Mouse (Mus musculus) G1E (cell line): ENCODE measurements around the gene Hoxc5. TPM values are rescaled to one million over a fixed set of nuclear protein-coding genes. Genes with fewer than 3 reads are reported as not detected.

Experiments used
- ATAC-seq: 2 replicates; pipeline ENCODE4 v1.8.0; 2016; ENCODE audit warnings: mild to moderate bottlenecking; ENCODE audit not compliant: insufficient number of reproducible peaks, poor library complexity, low FRiP score, severe bottlenecking; ENCODE audit errors: extremely low read depth
- DNase-seq: peaks from one replicate; pipeline ENCODE4 v3.0.0; 2012; ENCODE audit warnings: low spot score
- H3K27me3 ChIP-seq: 2 replicates; pipeline ENCODE4 v1.6.1; 2012; ENCODE audit warnings: mild to moderate bottlenecking, low read length, inconsistent platforms; ENCODE audit not compliant: insufficient read depth
- H3K36me3 ChIP-seq: replicated peaks from 2 replicates; pipeline ENCODE3; 2012; ENCODE audit warnings: mild to moderate bottlenecking, inconsistent platforms
- H3K4me1 ChIP-seq: 2 replicates; pipeline ENCODE4 v1.6.1; 2012; ENCODE audit warnings: low read depth, low read length, inconsistent platforms, mixed read lengths; ENCODE audit not compliant: insufficient read depth
- H3K4me3 ChIP-seq: 2 replicates; pipeline ENCODE4 v1.5.1; 2012; ENCODE audit warnings: low read depth, mild to moderate bottlenecking, inconsistent platforms, low read length, moderate library complexity, mixed read lengths
- H3K9me3 ChIP-seq: replicated peaks from 2 replicates; pipeline ENCODE4 v1.6.1; 2012; ENCODE audit warnings: inconsistent platforms
- CTCF ChIP-seq: IDR thresholded peaks from 2 replicates; pipeline ENCODE4 v1.5.1; 2012; ENCODE audit warnings: low read depth, low read length, inconsistent platforms, mixed read lengths
- GATA1 ChIP-seq: IDR thresholded peaks from 2 replicates; pipeline ENCODE4 v1.6.1; 2012; ENCODE audit warnings: borderline replicate concordance, low read length, inconsistent platforms, mixed read lengths
- GATA2 ChIP-seq: IDR thresholded peaks from 2 replicates; pipeline ENCODE4 v1.6.1; 2012; ENCODE audit warnings: low read depth, low read length, inconsistent platforms, borderline replicate concordance
- POLR2AphosphoS5 ChIP-seq: IDR thresholded peaks from 2 replicates; pipeline ENCODE4 v1.6.1; 2012; ENCODE audit warnings: low read depth, low read length, inconsistent platforms; ENCODE audit not compliant: insufficient replicate concordance
- TAL1 ChIP-seq: conservative IDR thresholded peaks from 2 replicates; pipeline ENCODE4 v1.6.1; 2012; ENCODE audit warnings: low read depth, low read length, inconsistent platforms, mixed read lengths
- polyA plus RNA-seq: library from polyadenylated mRNA; stranded (reverse); fragments of >175 nt; gene quantifications from 2 replicates; pipeline ENCODE4 v1.2.3, GENCODE M21; 2012
- total RNA-seq, 2 experiments: library from RNA; stranded (forward) in 1 of 2; stranded (reverse) in 1 of 2; fragments of 200-1000 nt in 1 of 2; fragments of >200 nt in 1 of 2; fragmentation: Nextera tagmentation in 1 of 2; gene quantifications; 2 replicates each; pipeline ENCODE4 v1.2.3; 2014 to 2017

Hoxc5 gene
- total and polyA plus RNA-seq, 3 experiments: 9.1 to 19.8 (median 12.4) TPM

DNA sequence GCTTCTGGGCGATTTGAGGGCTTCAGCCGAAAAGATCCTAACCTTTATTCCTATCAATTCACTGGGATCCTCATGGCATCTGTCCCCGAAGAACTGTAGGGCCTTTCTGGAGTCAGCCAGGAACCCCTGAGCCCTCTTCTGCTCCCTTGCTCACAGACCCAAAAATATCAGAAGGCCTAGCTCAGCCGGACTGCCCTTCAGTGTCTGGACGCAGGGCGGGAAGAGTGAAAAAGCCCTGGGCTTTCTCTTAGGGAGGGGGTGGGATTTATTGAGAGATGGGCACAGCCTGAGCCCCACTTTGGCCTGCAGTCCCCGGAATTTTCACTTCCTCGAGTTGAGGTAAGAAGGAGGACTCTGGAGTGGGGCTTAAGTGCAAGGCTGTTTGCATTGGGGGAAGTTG is 4.0 kb upstream of the Hoxc5 start:
- H3K4me3 ChIP-seq: no peak overlapping the region
- H3K27me3 ChIP-seq: peaks cover 88% of the 10 kb centered on the region
- H3K9me3 ChIP-seq: no peaks in the 10 kb centered on the region
- ATAC-seq (no peak), DNase-seq (no peak)
- peaks cover 44% of the 10 kb centered on the region for H3K4me1 ChIP-seq
- no peaks in the 10 kb centered on the region for H3K36me3 ChIP-seq
- TF ChIP-seq GATA1 (no peak), TAL1 (no peak), GATA2 (no peak), POLR2AphosphoS5 (no peak)

- peaks cover 87% of the 10 kb centered on the region for H3K27me3 ChIP-seq
Observed at GRCm38 (mm10) chr15:102963671-102964640, 3.3 kb upstream of the Hoxc5 start.

DNA sequence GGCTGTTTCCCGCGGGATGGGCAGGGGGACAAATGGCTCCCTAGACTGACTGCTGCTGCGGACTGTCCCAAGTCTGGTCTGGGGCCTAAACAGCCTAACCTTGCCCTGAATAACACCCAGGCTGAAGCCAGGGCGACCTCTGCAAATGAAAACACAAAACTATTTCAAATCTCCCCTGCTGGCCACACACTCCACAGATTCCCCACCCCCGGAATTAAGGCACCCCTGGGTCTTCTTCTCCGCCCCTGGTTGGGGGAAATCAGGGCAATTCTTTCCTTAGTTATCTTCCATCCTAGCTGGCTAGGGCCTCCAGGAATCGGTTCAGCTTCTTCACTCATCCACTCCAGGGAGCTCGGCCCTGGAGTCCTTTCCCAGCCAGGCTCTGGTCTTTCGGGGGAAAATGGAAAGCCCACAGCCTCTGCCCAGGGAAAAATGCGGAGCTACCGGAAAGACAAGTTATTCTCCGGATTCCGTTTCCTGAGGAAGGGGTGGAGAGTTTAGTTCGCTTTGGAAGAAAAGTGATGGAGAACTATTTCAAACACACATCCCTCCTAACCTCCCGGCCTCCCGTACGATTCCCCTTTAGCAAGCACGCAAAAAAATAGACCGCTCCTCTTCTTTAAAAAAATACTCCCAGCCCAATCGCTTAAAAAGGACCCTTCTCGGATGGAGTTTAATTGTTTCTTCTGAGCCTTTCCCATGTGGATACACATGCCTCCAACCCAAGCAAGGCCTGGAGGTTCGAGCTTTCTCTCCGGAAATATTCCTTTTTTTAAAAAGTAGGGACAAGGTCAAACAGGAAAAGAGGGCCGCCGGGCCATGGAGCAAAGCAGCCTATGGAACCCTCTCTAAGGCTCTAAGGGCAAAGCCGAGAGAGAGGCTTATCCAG is 2.0 kb upstream of the Hoxc5 start:
- H3K27me3 ChIP-seq: peaks cover 91% of the 10 kb centered on the region
- H3K4me1 ChIP-seq: peaks cover 39% of the 10 kb centered on the region
- H3K9me3 ChIP-seq: no peaks in the 10 kb centered on the region
- H3K36me3 ChIP-seq: no peaks in the 10 kb centered on the region
- no peak overlapping the region for H3K4me3 ChIP-seq
- DNase-seq: no peak
- no peak for ATAC-seq
- TF ChIP-seq TAL1: no peak
- TF ChIP-seq GATA1: no peak
- TF ChIP-seq GATA2: no peak
- no peak for TF ChIP-seq CTCF
- no peak for TF ChIP-seq POLR2AphosphoS5

More at GRCm38 (mm10) chr15:102963671-102964640, 3.3 kb upstream of the Hoxc5 start:
- peak overlapping the region; percentile 66; the same call in 1 of the 2 replicates for H3K4me3 ChIP-seq
- no peak for ATAC-seq
- no peak for TF ChIP-seq POLR2AphosphoS5
- no peak for TF ChIP-seq GATA1
- TF ChIP-seq CTCF: no peak
- no peak for TF ChIP-seq GATA2
- DNase-seq: no peak
- H3K36me3 ChIP-seq: no peaks in the 10 kb centered on the region
- peaks cover 44% of the 10 kb centered on the region for H3K4me1 ChIP-seq
- H3K9me3 ChIP-seq: no peaks in the 10 kb centered on the region

DNA sequence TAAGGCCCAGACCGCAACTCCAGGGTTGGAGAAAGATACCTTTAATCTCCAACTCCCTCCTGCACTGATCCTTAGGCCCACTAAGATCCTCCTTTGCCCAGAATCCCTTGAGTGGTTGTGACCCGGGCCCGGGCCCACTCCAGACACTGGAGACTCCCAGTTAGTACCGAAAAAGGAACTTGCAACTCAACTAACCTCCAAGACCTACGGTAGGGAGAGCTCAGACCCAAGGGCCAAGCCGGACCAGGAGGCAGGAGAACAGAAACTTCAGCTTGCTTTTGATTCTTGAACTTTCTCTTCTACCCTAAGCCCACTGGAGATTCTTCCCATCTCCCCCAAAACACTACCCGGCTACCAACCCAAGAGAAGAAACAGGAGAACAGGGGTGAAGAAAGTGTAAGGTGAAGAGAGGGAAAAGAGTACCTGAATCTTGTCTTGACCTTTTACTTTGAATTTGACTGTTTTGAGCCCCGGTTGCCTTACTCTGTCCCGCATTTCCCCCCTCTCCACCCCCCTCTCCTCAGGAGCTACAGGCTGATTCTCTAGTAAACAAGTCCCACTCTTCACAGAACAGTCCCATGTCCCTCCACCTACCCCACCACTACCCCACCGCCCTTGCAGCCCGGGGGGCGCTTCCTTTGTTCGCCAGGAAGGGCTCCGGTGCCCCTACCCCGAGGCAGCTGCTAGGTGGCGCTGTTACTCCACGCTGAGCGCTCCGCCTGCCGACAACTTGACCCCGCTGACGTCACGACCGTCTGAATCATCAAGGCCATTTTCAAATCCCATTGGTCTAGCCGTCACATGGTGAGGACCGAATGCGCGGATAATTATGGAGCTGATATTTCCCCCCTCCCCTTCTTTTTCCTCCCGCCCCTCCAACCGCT is 1.1 kb upstream of the Hoxc5 start:
- DNase-seq: peak; percentile 89
- no peaks in the 10 kb centered on the region for H3K36me3 ChIP-seq
- peaks cover 92% of the 10 kb centered on the region for H3K27me3 ChIP-seq
- peak overlapping the region; percentile 65; the same call in 1 of the 2 replicates for H3K4me3 ChIP-seq
- H3K4me1 ChIP-seq: peaks cover 44% of the 10 kb centered on the region
- ATAC-seq: peak; percentile 90
- no peaks in the 10 kb centered on the region for H3K9me3 ChIP-seq
- TF ChIP-seq CTCF (peak; percentile 92), GATA2 (no peak)

DNA sequence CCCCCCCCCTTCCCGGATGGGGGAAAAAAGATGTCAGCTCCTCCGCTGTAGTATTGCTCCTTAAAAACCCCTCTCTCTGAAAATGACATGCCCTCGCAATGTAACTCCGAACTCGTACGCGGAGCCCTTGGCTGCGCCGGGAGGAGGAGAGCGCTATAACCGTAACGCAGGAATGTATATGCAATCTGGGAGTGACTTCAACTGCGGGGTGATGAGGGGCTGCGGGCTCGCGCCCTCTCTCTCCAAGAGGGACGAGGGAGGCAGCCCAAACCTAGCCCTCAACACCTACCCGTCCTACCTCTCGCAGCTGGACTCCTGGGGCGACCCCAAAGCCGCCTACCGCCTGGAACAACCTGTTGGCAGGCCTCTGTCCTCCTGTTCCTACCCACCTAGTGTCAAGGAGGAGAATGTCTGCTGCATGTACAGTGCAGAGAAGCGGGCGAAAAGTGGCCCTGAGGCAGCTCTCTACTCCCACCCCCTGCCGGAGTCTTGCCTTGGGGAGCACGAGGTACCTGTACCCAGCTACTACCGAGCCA is 399 bp upstream of the Hoxc5 start, which contains the start of gene Hoxc10:
TSS of gene Hoxc10 (plus strand) at position 21 of the 536 bp plus-strand sequence.
- peaks cover 45% of the 10 kb centered on the region for H3K4me1 ChIP-seq
- peaks cover 90% of the 10 kb centered on the region for H3K27me3 ChIP-seq
- ATAC-seq (no peak), DNase-seq (no peak)
- TF ChIP-seq GATA1: no peak
- TF ChIP-seq CTCF: no peak
- TF ChIP-seq POLR2AphosphoS5: no peak
- TF ChIP-seq GATA2: no peak
- TF ChIP-seq TAL1: no peak
- H3K36me3 ChIP-seq: no peaks in the 10 kb centered on the region
- peak within 1 kb of the TSS; percentile 65; the same call in 1 of the 2 replicates for H3K4me3 ChIP-seq
- no peaks in the 10 kb centered on the region for H3K9me3 ChIP-seq
